Mouse (Mus musculus) forebrain, embryonic 13.5 days (tissue): Measurements from ENCODE around the gene Mical2. TPM values are rescaled to one million over a fixed set of nuclear protein-coding genes. Genes with fewer than 3 reads are reported as not detected.

ENCODE experiments used
- ATAC-seq: fragments of 200-750 bp; cut with Nextera tagmentation; 2 replicates; pipeline ENCODE4 v1.8.0; 2017
- H3K27ac ChIP-seq: fragments of 300-500 bp; sonication (generic); 2 replicates; pipeline ENCODE4 v1.5.1; 2015; ENCODE audit warnings: inconsistent platforms, mild to moderate bottlenecking, moderate library complexity
- H3K27me3 ChIP-seq: fragments of 300-500 bp; sonication (generic); 2 replicates; pipeline ENCODE4 v1.6.1; 2015; ENCODE audit warnings: mild to moderate bottlenecking, inconsistent platforms
- H3K36me3 ChIP-seq: fragments of 300-500 bp; sonication (generic); 2 replicates; pipeline ENCODE4 v1.6.1; 2015; ENCODE audit warnings: mild to moderate bottlenecking, inconsistent platforms; ENCODE audit not compliant: poor library complexity, severe bottlenecking
- H3K4me1 ChIP-seq: fragments of 300-500 bp; sonication (generic); 2 replicates; pipeline ENCODE4 v1.6.1; 2015; ENCODE audit warnings: inconsistent platforms
- H3K4me2 ChIP-seq: fragments of 300-500 bp; sonication (generic); 2 replicates; pipeline ENCODE4 v1.6.1; 2015; ENCODE audit warnings: inconsistent platforms, mild to moderate bottlenecking, moderate library complexity
- H3K4me3 ChIP-seq: fragments of 300-500 bp; sonication (generic); 2 replicates; pipeline ENCODE4 v1.5.1; 2015; ENCODE audit warnings: mild to moderate bottlenecking, inconsistent platforms
- H3K9ac ChIP-seq: fragments of 300-500 bp; sonication (generic); 2 replicates; pipeline ENCODE4 v1.6.1; 2015; ENCODE audit warnings: mild to moderate bottlenecking, inconsistent platforms
- H3K9me3 ChIP-seq: fragments of 300-500 bp; sonication (generic); replicated peaks from 2 replicates; pipeline ENCODE4 v1.6.1; 2016; ENCODE audit warnings: inconsistent platforms
- WGBS: fragments of 180-500 bp; shearing (Covaris S2); methylation state at CpG from one replicate; pipeline ENCODE4 v1.1.7; 2015; 5-methylcytosine and 5-hydroxymethylcytosine counted together
- polyA plus RNA-seq: library from polyadenylated mRNA; unstranded; fragments of >200 nt; fragmentation: Nextera tagmentation; extraction: Ambion mirVana; gene quantifications from 2 replicates; pipeline ENCODE4 v1.2.1, GENCODE M21; 2015

Gene Mical2
- polyA plus RNA-seq, 1 experiment from 2014 or later = 1.1 TPM

DNA sequence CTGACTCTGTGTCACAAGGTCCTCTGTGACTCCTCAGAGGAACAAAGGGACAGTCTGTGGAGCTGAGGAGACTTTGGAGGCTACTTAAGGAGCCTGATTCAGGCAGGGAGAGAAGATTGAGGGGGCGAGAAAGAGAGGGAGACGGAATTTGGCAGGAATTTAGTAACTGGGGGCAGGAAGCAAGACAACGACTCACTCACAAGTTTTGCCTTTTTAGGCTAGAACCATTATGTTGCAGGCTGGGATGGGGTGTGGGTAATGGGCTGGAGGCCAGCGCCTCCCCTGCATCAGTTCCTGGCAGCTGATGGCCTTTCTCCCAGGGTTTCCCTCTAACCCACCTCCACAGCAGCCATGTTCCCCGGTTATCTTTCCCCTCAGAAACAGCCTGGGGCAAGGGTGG, 152.8 kb downstream of the Mical2 start:
- no peak overlapping the region for H3K27ac ChIP-seq
- ATAC-seq = no peak
- no peaks in the 10 kb centered on the region for H3K9me3 ChIP-seq
- no peak overlapping the region for H3K4me3 ChIP-seq
- no peaks in the 10 kb centered on the region for H3K4me1 ChIP-seq
- H3K36me3 ChIP-seq = no peaks in the 10 kb centered on the region
- no peak overlapping the region for H3K4me2 ChIP-seq
- WGBS = 87% methylated on average over 5 of the region's 5 CpGs
- no peak overlapping the region for H3K9ac ChIP-seq
- H3K27me3 ChIP-seq = peaks cover 8% of the 10 kb centered on the region

DNA sequence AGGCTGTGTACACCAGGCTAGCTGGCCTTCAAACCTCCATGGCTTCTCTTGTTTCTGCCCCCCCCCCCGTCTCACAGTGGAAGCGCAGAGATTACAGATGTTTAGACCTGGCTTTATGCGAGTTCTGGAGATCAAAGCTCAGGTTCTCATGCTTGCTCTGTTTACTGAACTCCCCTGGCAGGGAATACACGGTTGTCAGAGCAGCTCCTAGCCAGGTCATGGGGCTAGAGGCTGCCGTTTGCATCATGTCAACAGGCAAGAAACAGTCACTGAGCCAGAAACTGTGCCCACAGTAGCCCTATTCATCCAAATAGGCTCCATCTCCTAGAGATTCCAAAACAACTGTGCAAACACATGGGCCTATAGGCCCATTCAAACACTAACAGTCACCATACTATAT, 160.9 kb downstream of the Mical2 start:
- peaks cover 6% of the 10 kb centered on the region for H3K27me3 ChIP-seq
- ATAC-seq = no peak
- H3K27ac ChIP-seq = no peak overlapping the region
- 78% methylated on average over 5 of the region's 5 CpGs for WGBS
- H3K36me3 ChIP-seq = no peaks in the 10 kb centered on the region
- no peak overlapping the region for H3K4me2 ChIP-seq
- H3K9ac ChIP-seq = no peak overlapping the region
- H3K4me3 ChIP-seq = no peak overlapping the region
- no peaks in the 10 kb centered on the region for H3K9me3 ChIP-seq
- peaks cover 23% of the 10 kb centered on the region for H3K4me1 ChIP-seq

DNA sequence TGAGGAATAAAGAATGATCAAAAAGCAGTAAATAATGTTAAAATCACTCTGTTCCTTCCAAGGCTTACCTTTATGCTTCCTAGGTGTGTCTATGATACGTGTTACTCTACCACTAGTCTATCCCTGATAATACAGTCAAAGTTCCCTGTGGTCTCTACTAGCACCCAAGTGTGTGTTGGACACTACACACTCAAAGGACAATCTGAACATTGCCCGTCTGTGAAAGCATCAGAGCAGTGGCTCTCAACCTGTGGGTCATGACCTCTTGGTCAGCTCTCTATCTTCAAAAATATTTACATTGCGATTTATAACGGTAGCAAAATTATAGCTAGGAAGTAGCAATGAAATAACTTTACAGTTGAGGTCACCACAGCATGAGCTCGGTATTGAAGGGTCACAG, 162.2 kb downstream of the Mical2 start:
- Histone ChIP-seq H3K4me2 (no peak overlapping the region), H3K4me1 (peaks cover 32% of the 10 kb centered on the region), H3K9me3 (no peaks in the 10 kb centered on the region), H3K9ac (no peak overlapping the region), H3K27ac (no peak overlapping the region), H3K36me3 (no peaks in the 10 kb centered on the region), H3K27me3 (peaks cover 13% of the 10 kb centered on the region), H3K4me3 (no peak overlapping the region)
- WGBS = 87% methylated on average over 5 of the region's 5 CpGs
- no peak for ATAC-seq

DNA sequence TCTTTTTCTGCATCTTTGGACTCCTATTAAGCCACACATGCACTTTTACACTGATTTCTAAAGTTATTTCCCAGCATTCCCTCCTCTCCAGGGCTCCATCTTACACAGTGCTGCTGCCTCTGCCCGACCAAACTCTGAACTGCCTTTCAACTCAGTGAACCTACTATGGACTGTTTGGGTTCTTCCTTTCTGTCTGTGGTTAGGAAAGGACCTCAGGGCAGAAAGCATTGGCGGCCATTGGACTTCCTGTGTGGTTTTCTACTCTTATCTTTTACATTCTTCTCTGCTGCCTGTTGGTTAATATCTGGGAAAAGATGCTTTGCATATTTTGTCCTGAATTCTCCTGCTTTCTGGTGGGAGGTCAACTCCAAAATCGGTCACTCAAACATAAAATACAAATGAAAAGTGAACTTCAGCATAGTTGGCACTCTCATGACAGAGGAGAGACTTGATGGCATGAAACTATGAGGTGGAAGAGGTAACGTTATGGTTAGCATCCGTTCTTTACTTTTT, 162.8 kb downstream of the Mical2 start:
- H3K9me3 ChIP-seq = no peaks in the 10 kb centered on the region
- no peak overlapping the region for H3K4me2 ChIP-seq
- H3K9ac ChIP-seq = no peak overlapping the region
- ATAC-seq = no peak
- H3K4me3 ChIP-seq = no peak overlapping the region
- H3K27ac ChIP-seq = no peak overlapping the region
- H3K27me3 ChIP-seq = peaks cover 16% of the 10 kb centered on the region
- H3K4me1 ChIP-seq = peaks cover 32% of the 10 kb centered on the region
- WGBS = 90% methylated on average over 5 of the region's 5 CpGs
- H3K36me3 ChIP-seq = no peaks in the 10 kb centered on the region

DNA sequence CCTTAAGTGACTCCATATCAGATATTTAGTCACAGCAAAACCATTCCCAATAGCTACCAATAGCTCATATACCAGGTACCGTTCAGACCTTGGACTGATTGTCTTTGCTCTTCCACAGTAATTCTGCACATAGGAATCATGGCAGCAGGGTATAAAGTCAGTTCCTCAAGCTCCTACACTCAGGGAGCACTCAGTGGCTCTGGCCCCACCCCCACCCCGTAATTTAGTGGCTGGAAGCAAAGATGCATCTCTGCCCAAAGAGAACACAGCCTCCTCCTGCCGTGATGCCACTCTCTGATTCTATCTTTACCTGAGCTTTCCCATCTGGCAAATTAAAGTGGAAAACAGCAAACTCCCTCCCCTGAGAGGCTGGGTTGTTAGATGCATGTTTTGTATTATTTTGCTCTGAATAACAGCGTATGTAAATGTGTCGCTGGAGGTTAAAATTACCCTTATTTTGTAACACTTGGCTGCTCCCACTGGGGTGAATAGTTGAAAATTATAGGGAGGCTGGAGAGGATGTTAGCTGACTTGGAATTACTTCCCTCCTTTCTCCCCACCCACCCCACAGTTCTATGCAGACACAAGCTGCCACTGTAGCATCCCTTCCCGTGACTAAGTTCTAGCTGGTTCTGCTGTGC, 164.1 kb downstream of the Mical2 start:
- Histone ChIP-seq H3K9me3 (no peaks in the 10 kb centered on the region), H3K4me2 (peak overlapping the region; percentile 34), H3K27ac (peak overlapping the region; percentile 75), H3K4me1 (peaks cover 32% of the 10 kb centered on the region), H3K9ac (no peak overlapping the region), H3K4me3 (no peak overlapping the region), H3K27me3 (peaks cover 19% of the 10 kb centered on the region), H3K36me3 (no peaks in the 10 kb centered on the region)
- 41% methylated on average over 6 of the region's 6 CpGs for WGBS
- peak; percentile 62 for ATAC-seq

DNA sequence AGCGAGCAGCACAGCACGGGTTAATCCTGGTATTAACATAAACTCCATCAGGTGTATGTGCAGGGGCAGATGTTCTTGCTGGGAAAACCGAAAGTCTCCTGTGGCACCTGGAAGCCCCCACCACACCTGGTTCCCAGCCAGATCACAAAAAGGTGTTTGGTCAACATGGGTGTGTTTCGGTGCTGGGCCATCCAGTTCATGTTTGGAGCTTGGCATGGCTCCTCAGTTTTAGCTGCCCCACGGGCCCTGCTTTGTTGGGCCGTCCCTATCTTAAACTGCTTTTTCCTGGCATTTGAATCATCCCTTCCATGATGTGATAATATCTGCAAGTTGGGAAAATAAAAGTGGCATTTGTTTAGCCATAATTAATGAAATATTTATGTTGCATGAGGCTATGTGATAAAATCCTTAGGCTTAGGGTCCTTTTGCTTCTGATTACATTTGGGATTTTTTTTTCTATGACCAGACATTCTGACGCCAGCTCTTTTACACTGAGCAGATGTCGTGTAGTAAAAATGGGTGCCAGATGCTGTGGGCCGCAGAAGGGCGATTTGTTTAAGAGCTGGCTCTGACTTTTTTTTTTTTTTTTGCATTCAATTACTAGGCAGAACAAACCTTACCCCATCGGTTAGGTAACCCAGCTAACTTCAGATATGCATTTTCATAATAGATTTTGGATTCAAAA, 164.7 kb downstream of the Mical2 start:
- H3K27ac ChIP-seq = peak overlapping the region; percentile 75
- no peak overlapping the region for H3K4me3 ChIP-seq
- H3K27me3 ChIP-seq = peaks cover 21% of the 10 kb centered on the region
- H3K4me1 ChIP-seq = peaks cover 32% of the 10 kb centered on the region
- H3K9ac ChIP-seq = no peak overlapping the region
- peak; percentile 69 for ATAC-seq
- no peaks in the 10 kb centered on the region for H3K36me3 ChIP-seq
- H3K9me3 ChIP-seq = no peaks in the 10 kb centered on the region
- 11% methylated on average over 11 of the region's 11 CpGs for WGBS
- H3K4me2 ChIP-seq = peak overlapping the region; percentile 34

DNA sequence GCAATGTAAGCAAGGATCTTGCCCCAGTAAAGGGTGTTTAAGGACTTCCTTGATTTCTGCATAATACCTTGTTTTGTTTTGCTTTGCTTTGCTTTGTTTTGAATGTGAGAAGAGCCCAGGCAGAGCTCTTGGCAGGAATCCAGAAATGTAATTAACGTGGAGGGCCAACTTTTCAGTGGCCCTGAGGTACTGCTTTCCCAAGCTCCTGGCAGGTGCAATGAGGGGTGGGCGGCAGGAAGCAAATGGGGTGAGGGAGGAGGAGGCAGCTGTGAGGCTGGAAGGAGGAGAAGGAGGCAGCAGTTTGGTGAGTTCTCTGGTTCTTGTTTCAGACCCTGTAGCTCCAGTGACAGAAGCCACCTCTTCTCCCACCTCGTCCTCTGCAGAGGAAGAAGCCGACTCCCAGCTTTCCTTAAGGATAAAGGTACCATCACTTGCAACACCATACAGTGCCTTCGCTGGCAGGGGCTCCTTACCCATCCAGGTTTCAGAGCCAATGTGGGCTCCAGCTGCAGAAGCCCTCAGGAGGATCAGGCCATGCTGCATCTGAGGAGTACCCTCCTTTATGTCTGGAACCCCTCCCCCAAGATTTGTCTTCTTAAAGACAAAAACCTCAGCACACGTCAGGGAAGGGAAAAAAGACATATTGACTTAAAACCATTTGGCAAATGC, 165.4 kb downstream of the Mical2 start:
- peak overlapping the region; percentile 37; the same call in 1 of the 2 replicates for H3K9ac ChIP-seq
- peaks cover 32% of the 10 kb centered on the region for H3K4me1 ChIP-seq
- peak overlapping the region; percentile 75 for H3K27ac ChIP-seq
- H3K4me3 ChIP-seq = no peak overlapping the region
- H3K27me3 ChIP-seq = peaks cover 27% of the 10 kb centered on the region
- peak; percentile 73 for ATAC-seq
- WGBS = 17% methylated on average over 6 of the region's 6 CpGs
- H3K36me3 ChIP-seq = no peaks in the 10 kb centered on the region
- H3K9me3 ChIP-seq = no peaks in the 10 kb centered on the region
- H3K4me2 ChIP-seq = peak overlapping the region; percentile 34

DNA sequence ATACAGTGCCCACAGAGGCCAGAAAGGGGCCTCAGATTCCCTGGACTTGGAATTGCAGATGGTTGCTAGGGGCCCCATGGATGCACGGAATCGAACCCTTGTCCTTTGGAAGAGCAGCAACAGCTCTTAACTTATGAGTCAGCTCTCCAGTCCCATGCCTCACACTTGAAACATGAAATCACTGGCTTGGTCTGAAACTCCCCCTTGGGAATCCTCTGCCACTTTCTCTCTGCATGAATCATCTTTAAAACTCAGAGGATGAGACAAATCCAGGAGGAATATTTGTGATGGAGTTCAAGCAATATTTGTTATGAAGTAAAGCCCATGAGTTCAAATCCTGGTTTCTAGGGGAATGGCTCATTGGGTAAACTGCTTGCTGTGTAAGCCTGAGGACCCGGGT, 172.1 kb downstream of the Mical2 start:
- Histone ChIP-seq H3K9me3 (no peaks in the 10 kb centered on the region), H3K36me3 (no peaks in the 10 kb centered on the region), H3K4me3 (no peak overlapping the region), H3K4me2 (no peak overlapping the region), H3K27me3 (peaks cover 37% of the 10 kb centered on the region), H3K4me1 (peaks cover 15% of the 10 kb centered on the region), H3K9ac (no peak overlapping the region), H3K27ac (no peak overlapping the region)
- no peak for ATAC-seq
- 95% methylated on average over 3 of the region's 3 CpGs for WGBS

DNA sequence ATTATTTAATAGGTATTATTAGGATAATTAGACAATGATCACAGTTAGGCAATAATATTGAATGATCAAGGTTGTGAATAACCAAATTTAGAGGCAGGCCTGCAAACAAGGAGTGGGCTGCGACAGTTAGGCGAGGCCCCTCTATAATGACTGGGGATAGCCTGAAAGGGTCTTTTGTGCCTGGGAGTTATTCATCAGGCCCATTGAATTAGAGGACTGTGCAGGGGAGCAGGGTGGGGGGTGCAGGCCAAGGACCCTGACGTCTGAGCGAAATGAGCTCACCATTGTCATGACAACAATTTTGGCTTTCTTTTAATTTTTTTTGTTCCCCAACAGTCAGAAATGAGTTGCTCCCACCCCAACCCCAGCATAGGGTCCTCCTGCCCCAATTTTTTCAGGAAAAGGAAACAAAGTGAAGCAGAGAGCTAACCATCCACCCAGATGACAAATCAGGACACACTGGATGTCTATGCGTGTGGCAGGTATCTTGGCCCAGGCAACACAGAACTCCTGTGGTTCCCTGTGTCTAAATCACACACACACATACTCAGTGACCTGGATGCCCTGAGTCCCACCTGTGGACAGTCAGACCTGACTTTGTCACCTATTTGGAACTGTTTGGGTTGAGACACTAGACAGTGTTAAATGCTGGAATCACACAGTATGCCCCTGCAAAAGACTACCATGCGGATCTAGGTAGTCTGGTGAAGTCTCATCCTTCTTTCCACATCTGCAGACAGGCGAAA, 173.9 kb downstream of the Mical2 start:
- ATAC-seq = peak; percentile 88
- no peak overlapping the region for H3K4me2 ChIP-seq
- 11% methylated on average over 7 of the region's 7 CpGs for WGBS
- H3K4me3 ChIP-seq = no peak overlapping the region
- H3K4me1 ChIP-seq = peaks cover 15% of the 10 kb centered on the region
- peaks cover 32% of the 10 kb centered on the region for H3K27me3 ChIP-seq
- no peaks in the 10 kb centered on the region for H3K9me3 ChIP-seq
- peak overlapping the region; percentile 15; the same call in 1 of the 2 replicates for H3K27ac ChIP-seq
- H3K9ac ChIP-seq = no peak overlapping the region
- H3K36me3 ChIP-seq = no peaks in the 10 kb centered on the region

DNA sequence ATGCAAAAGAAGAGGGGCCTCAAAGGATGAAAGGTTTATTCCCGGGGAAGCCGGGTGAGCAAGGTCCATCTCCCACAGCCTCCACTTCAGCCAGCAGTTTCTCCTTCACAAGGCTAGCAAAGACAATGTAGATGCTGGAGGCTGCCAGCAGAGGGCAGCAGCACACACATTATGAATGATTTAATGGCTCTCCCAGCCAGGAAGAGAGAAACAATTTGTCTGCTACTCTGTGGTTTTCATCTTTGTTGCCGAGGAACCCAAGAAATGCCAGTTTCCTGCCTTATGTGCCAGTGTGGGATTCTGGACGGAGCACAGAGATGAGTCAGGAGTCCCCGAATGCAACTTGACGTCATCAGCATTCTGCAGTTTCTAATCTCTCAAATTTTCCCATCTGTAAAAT, 174.5 kb downstream of the Mical2 start:
- no peak overlapping the region for H3K4me2 ChIP-seq
- WGBS = 45% methylated on average over 6 of the region's 6 CpGs
- no peaks in the 10 kb centered on the region for H3K9me3 ChIP-seq
- H3K27ac ChIP-seq = no peak overlapping the region
- no peaks in the 10 kb centered on the region for H3K36me3 ChIP-seq
- peak; percentile 57; the same call in 1 of the 2 replicates for ATAC-seq
- H3K9ac ChIP-seq = no peak overlapping the region
- H3K27me3 ChIP-seq = peaks cover 29% of the 10 kb centered on the region
- peaks cover 15% of the 10 kb centered on the region for H3K4me1 ChIP-seq
- H3K4me3 ChIP-seq = no peak overlapping the region

DNA sequence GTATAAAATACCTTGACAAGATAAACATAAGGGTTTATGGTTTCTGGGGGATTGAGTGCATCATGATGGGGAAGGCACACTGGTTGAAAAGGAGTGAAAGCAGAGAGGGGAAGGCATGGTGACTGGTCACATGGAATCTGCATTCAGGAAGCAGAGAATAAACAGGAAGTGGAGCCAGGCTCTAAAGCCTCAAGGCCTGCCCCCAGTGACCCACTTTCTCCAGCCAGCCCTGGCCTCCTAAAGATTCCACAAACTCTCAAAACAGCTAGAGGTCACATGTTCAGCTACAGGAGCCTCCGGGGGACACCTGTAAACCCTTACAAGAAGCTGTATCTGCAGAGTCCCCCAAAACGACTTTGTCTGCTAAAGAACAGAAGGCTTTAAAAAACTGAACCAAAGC, 179.4 kb downstream of the Mical2 start:
- Histone ChIP-seq H3K27me3 (peaks cover 7% of the 10 kb centered on the region; the same call in 1 of the 2 replicates), H3K36me3 (no peaks in the 10 kb centered on the region), H3K9me3 (no peaks in the 10 kb centered on the region), H3K4me2 (no peak overlapping the region), H3K27ac (no peak overlapping the region), H3K4me1 (peaks cover 18% of the 10 kb centered on the region), H3K9ac (no peak overlapping the region), H3K4me3 (no peak overlapping the region)
- WGBS = 84% methylated on average over 2 of the region's 2 CpGs
- ATAC-seq = no peak
